Mouse (Mus musculus): Measurements from ENCODE around the gene Plekhh2.

GRCm38 (mm10) chr17:84520057-84520456 lies 8.4 kb downstream of the Plekhh2 start:
- TF ChIP-seq CTCF (IDR thresholded peaks at IDR 0.05; ENCODE audit: low read depth, low read length) (no peak), POLR2A (IDR thresholded peaks at IDR 0.05; ENCODE audit: extremely low read depth, insufficient read depth, low read length) (no peak)

Measured in liver, adult 2 months (tissue).